Mouse (Mus musculus) embryo, embryonic 10 days (tissue): ENCODE measurements around the gene Tas2r117.

ENCODE experiments used
- DNase-seq: peaks from one replicate; pipeline ENCODE4 v3.0.0-alpha.2; 2015; ENCODE audit warnings: low spot score

Gene Tas2r117

DNA sequence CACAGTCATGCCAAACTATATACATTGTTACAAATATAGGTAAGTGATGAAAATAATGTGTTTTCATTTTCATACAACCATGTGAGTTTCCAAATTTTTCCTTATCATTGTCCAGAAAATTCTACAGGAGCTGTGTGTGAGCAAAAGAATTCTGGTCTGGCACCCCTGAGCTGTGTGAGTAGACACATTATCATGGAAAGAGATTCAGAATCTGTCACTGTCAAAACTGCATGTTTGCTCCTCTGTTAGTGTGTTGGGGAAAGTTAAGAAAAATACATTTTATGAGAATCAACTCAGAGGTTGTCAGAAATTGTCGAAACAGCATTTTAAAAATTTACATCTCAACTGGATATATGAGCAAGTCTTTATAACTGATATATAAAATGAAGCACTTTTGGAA lies at the start of gene Tas2r117:
TSS of gene Tas2r117 (plus strand) at position 301 of the 400 bp plus-strand sequence.
- DNase-seq = no peak

DNA sequence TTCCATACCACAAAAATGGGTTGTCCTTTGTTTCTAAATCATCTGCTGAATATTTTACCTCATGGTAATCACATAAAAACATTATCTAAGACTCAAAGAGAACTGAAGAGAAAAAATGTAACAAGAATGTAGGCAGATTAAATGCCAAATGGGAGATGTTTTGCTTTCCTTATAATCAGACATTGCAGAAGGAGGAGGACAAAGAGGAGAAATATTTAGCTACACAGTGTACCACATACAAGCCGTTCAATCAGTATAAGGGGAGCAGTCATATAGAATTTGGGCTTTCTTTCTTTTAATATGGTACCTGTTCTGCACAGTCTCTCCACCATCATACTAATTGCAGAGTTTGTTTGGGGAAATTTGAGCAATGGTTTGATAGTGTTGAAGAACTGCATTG lies 48.2 kb upstream of the Tas2r117 start, which contains the start of gene Tas2r124:
TSS of gene Tas2r124 (plus strand) at position 301 of the 400 bp plus-strand sequence.
- no peak for DNase-seq

DNA sequence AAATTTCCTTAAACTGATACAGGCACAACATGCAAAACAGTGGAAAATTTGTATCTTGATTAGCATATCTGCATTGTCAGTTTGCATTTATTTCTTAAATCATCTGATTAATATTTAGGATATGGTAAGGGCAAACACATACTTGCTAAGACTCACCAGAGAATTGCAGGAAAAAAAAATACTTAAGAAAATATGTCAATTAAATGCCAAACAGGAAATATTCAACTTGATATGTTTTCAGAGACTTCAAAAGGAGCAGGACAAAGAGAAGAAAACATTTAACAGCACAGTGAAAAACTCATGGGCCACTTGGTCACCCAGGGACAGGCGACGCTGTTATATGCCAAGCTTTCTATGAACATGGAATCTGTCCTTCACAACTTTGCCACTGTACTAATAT lies 40.8 kb upstream of the Tas2r117 start, which contains the start of gene Tas2r102:
TSS of gene Tas2r102 (plus strand) at position 301 of the 400 bp plus-strand sequence.
- DNase-seq = no peak

DNA sequence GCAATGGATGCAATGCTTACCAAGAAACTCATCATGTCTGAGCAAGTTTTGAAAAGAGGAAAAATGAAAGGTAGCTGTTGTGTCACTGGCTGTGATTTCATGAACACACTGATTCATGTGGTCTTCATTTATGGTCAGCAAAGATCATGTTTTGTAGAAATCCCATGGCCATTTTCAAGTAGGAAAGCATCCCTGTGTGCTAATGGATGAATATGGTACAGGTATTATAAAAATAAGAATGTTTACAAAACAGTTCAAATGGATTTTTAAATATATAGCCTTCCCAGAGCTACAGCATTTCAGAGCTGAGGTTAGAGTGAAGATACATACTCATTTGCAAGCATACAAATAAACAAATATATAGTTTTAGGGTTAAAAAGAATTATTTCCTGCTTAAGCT lies 24.6 kb upstream of the Tas2r117 start, which contains the start of gene Tas2r136:
TSS of gene Tas2r136 (minus strand) at position 101 of the 400 bp plus-strand sequence.
- no peak for DNase-seq

DNA sequence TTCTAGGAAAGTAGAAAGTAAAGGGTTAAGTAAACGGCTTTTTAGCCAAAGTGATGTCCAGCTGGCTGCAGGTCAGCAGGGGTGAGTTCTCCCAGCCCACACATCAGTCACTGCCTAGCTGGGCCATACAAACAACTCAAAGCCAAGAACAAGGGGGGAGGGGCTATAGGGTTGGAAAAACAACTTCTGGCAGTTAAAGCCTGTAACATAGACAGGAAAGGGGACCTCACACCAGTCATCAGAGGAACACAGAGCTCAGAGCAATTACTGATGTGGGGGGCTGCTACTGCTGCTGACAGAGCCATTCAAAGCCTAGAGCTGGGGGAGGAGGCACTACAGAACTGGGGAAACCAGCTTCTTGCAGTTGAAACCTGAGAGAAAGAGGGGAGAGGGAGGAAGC lies 7.2 kb upstream of the Tas2r117 start:
- peak; percentile 70 for DNase-seq

DNA sequence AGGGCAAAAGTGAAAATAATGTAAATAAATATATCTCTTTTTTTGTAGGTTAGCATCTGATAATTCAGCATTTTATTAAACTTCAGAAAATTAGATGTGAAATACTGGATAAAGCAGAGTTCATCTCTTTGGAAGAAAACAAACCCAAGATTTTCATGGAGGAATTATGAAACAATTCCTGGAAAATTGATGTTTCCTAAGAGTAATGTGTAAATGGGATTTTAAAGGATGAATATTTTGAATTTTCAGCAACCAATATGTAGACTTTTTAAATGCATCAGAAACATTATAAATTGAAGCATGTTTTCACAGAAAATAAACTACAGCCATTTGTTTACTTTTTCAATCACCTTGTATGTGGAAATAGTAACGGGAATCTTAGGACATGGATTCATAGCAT lies 44.2 kb downstream of the Tas2r117 start, which contains the start of gene Tas2r123:
TSS of gene Tas2r123 (plus strand) at position 301 of the 400 bp plus-strand sequence.
- no peak for DNase-seq
